Mouse (Mus musculus) A20 (cell line): ENCODE data around the gene Tsc1.

ENCODE experiments used
- DNase-seq: peaks from one replicate; pipeline ENCODE4 v3.0.0-alpha.2; 2011; ENCODE audit warnings: low read depth, low spot score

Gene Tsc1

GRCm38 (mm10) chr2:28640461-28641424 lies at the start of gene Tsc1:
TSS of gene Tsc1 (plus strand) at chr2:28641228.
- DNase-seq: peak; percentile 99

- no peak for DNase-seq
These were observed 49.5 kb upstream of the Tsc1 start for GRCm38 (mm10) chr2:28591479-28591878.

- peak; percentile 80 for DNase-seq
These were observed 48.2 kb upstream of the Tsc1 start for GRCm38 (mm10) chr2:28592809-28593208.

GRCm38 (mm10) chr2:28596021-28596420 lies 45.0 kb upstream of the Tsc1 start:
- no peak for DNase-seq

DNA sequence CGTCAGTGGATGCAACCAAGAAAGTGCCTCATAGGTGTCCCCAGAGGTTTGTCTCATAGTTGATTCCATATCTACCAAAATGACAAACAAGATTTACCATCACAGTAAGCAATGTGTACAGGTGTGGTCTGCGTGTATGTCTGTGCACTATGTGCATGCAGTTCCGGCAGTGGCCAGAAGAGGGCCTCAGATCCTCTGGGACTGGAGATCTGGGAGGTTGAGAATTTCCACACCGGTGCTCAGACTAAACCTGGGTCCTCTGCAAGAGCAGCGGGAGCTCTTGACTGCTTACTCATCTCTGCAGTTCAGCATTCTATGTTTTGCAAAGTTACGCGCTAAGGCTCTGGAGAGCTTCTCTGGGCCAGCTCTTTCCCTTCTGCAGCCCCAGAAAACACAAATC lies 44.0 kb upstream of the Tsc1 start:
- DNase-seq: peak; percentile 42

DNA sequence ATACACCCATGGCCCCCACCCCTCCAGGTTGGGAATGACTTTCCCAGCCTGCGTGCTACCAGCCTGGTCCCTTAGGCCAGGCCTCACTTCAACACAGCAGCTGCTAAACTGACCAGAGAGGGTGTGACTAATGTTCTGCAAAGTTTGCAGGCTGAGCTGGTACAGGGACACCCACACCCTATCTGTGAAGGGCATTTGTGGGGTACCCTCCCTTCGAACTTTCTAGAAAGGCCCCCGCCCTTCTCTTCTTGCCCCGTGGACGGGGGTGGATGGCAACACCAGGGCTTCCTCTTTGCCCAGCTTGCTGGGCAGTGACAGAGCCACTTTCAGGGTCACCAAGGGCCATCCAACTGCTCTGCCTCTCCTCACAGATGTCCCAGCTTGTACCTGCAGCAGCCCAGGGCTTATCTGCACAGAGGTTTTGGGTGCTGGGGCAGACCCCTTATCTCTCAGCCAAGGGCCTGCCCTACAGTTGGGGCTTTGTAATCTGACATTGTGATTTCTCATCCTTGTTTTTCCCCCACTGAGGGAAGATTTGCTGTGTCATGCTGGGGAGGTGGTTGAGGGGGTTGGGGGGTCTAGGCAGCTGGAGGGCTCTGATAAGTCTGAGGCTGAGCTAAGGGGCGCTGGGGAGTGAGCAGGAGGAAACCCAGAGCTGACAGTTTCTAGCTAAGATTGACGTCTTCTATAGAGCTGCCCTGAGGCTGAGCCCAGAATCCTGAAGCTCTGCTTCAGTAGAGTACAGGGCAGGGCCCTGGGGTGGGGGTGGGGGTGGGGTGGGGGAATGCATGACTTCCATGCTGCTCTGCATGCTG lies 43.1 kb upstream of the Tsc1 start:
- no peak for DNase-seq

GRCm38 (mm10) chr2:28598692-28599568 lies 42.1 kb upstream of the Tsc1 start:
- DNase-seq: no peak

GRCm38 (mm10) chr2:28599569-28599900 lies 41.5 kb upstream of the Tsc1 start:
- DNase-seq: no peak

DNA sequence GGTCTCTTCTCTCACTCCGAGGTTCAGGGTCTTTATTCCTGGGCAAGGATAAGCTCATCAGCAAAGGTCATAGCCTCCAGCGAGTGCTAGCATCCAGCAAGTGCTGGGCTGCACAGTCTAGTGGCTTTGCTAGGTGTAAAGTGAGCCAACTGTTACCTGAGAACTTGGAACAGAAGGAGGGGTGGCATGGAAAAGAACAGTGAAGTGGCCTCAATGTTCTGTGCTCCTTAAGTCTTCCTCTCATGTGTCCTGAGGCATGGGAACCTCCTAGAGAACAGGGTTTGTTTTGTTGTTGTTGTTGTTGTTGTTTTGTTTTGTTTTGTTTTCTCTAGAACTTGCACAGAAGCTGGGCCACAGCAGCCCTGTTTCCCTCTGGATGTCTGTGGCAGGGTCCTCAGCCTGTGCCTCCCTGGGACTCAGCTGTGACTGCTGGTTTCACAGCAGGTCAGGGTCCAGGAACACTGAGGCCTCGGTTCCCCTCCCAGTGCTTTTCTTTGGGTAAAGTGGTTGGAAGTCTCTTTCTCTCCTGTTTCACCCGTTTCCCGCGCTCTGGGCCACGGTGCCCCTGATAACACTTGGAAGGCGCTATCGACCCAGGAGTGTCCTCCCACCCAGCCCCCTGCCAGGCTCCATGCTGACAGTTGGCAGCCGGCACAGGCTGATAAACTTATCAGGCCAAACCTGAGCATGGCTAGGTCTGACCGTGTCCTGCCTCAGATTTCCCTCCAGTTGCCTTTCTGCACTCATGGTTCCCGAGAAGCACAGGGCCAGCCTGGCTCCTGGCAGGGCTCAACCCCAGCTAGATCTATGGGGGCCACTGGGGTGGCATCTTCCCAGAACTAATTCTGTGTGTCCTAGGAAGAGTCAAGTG lies 39.1 kb upstream of the Tsc1 start:
- DNase-seq: no peak

DNA sequence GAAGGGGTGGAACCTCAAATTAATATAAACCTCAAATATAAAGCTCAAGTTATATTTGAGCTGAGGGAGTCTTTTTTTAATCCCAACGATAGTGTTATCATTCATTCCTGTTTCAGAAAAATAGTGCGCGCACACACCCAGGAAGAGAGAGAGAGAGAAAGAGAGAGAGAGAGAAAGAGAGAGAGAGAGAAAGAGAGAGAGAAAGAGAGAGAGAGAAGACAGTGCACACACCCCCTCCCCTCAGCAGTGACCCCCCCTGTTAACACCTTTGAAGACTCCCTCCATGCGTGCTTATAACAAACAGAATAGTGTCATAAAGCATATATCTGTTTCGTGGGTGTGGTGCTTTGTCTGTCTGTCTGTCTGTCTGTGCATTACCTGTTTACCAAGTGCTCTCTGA lies 37.5 kb upstream of the Tsc1 start:
- no peak for DNase-seq

- peak; percentile 87 for DNase-seq
These were observed 35.1 kb upstream of the Tsc1 start for GRCm38 (mm10) chr2:28605789-28606541.

GRCm38 (mm10) chr2:28606601-28607340 lies 34.3 kb upstream of the Tsc1 start:
- DNase-seq: peak; percentile 45

GRCm38 (mm10) chr2:28607341-28608165 lies 33.5 kb upstream of the Tsc1 start:
- no peak for DNase-seq

- DNase-seq: no peak
These were observed 31.2 kb upstream of the Tsc1 start for GRCm38 (mm10) chr2:28609851-28610250.

DNA sequence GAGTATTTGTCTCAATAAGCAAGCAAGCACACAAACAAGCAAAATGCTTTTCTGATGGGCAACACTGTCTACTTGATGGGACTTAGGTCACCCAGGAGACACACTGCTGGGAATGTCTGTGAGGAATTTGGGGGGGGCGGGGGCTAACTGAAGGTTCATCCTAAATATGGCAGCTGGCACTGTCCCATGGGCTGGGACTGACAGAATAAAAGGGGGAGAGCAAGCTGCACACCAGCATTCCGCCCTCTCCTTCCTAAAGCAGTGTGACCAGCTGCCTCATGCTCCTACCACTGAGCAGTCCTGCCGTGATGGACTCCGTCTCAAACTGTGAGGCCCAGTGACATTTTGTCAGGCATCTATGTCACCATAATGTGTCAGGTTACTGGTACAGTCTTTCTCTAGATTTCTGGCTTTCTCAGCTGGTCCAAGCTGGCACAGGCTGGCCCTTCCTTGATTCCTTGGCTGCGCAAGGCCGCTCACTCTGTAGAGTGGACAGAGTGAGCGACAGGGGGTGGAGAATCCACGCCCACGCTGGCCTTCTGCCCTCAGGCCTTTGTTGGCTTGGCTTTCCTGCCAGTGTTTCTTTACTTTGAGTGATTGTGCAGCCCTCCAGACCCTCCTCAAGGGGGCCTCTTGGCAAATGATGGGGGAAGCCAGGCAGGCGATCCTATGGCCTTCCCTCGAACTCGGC lies 30.2 kb upstream of the Tsc1 start:
- no peak for DNase-seq

DNA sequence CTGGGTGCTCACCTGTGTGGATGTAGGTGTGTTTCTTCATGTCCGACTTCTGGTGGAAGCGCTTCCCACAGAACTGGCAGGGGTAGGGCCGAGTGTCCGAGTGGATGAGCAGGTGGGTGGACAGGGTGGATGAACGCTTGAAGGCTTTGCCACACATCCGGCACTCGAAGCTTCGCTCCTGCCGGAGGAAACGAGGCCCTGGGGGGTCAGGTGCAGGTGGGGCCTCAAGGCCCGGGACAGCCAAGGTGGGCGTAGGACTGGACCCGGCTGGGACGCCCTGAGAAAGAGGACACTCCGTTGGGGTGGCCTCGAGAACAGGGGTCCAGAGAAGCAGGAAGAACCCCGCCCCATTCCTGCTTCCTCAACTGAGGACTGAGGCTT lies 29.6 kb upstream of the Tsc1 start:
- DNase-seq: no peak

DNA sequence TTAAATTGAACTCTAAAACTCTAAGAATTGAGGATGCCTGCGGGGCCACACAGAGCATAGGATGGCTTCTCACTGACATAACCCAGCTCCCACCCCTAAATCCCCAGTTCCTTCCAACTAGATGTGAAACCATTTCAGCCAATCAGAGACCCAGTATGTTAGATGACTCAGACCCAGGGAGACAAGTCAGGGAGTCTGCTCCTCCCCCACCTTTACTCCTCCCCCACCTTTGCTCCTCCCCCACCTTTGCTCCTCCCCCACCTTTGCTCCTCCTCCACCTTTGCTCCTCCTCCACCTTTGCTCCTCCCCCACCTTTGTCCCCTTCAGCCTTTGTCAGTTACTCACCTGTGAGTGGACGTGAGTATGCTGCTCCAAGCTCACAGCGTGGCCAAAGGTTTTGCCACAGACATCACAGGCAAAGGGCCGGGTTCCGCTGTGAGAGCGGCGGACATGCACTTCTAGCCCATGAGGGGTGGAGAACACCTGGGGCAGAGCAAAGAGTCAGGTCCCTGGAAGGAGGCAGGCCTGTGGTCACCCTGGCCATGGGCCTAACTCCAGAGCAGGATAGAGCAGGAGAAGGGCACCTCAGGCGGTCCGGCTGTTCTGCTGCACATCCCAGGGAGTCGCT lies 28.5 kb upstream of the Tsc1 start:
- DNase-seq: no peak
